Mouse (Mus musculus) kidney, adult 18-20 months (tissue): Measurements from ENCODE around the gene Nek10.
"Not testable (repeated sequence)": the region's sequence is repeated elsewhere in the genome, so short reads cannot be mapped to it uniquely, and the experiment has no call there.

Source experiments
- DNase-seq: peaks from one replicate; pipeline ENCODE4 v3.0.0; 2021

Gene Nek10

DNA sequence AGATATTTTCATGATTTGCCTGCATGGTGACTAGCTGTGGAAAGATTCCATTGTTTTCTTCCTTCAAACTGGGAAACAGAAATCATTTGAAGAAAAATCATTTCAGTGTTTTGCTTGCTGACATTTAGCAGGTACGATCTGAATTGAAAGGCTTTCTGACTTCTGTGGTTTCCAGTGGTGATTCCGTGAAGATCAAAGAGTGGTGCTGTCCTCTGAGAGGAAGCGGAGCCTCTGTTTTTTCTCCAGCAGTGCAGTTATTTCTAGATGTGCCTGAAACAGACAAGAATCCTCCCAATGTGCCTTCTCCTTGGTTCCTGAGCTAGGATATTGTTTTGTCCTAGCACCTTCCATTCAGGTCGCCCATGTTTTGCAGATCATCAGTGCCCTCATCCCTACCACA, 208.2 kb downstream of the Nek10 start:
- DNase-seq, result no peak

DNA sequence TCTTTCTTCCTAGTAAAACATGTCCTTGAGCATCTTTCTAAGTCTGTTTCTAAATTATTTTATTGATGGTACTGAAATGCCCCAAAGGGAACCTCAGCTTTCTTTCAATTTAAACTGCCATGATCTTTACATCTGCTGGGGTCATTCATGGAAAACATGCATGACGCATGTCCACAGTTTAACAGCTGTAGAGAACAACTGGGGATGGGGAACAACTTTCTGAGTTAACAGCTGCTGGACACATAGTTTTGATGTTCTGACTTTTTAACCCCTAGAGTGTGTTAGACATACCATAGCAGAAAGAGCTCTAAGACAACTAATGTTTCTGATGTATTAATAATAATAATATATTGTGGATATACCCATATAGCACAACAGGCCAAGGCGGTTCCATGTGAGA, 211.6 kb downstream of the Nek10 start:
- no peak for DNase-seq

- not testable (repeated sequence) for DNase-seq
Measured at GRCm38 (mm10) chr14:15030626-15031025, 227.4 kb downstream of the Nek10 start.

- not testable (repeated sequence) for DNase-seq
Measured at GRCm38 (mm10) chr14:15034638-15035037, 231.4 kb downstream of the Nek10 start.

DNA sequence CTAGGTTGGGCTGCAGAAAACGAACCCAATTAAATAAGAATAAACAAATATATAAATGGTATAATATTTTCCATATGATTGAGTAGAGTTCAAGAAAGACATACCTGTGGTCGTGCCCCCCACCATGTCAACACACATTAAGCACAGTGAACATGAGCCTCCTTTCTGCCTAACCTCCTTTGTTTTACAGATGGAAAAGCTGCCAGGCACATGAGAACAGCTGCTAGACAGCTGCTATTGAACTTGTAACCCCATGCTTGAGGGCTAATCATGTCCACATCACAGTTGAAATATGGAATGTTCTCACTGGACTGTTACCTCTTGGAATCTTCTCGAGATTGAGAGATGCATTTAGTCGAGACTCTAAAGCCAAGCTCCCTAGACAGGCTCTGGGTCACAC, 245.0 kb downstream of the Nek10 start:
- DNase-seq, result no peak

DNA sequence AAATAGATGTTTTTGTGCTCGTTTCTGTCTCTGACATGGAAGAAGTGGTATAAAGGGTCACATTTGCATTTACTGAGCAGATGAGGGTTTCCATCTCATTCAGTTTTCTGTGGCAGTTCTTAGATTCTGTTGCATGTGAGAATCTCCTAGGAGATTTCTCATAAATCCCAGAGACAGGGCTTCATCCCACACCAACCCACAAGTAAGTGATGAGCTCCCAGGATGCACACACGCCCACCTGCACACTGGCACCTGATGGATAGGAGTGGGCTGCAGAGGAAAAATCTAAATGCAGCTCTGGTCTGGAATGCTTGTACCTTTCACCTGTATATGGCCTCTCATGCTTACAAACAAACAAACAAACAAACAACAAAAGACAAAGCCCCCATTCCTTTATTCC, 258.3 kb downstream of the Nek10 start:
- DNase-seq, result no peak
